ENCODE assay signal across 9 mouse cellular contexts in the genomic region with DNA sequence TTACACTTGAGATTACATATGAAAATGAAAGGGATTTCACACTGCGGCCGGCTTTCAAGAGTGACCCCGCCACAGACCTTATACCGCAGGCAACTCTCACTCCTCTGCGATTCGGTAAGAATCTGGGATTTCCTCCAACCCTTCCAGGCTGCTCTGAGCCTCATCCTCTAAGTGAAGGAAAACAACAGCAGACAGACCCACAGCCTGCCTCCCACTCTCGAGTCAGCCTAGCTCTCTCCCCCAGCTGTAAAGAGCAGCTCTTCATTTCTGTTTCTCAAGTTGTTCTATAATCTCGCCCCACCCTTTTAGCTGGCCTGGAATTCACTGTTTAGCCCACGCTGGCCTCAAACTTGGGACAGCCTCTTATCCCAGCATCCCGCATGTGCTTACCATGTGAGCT. TPM values are rescaled to one million over a fixed set of nuclear protein-coding genes. Genes with fewer than 3 reads are reported as not detected.
DNase-seq lines count a peak whose midpoint lies in the region; ATAC-seq lines count a peak whose summit lies in the region.
"Had no signal": no experiment of that assay in that cellular context is flagged by ENCODE, and none has a peak within 500 bp of the region (broad histone marks: within the 10 kb centered on the region; RNA-seq: fewer than 3 reads in every experiment).

No protein-coding gene starts in this region.

- no peak overlapping the region for H3K4me3 ChIP-seq in heart, embryonic 12.5 days

- no peaks in the 10 kb centered on the region for H3K36me3 ChIP-seq in heart, embryonic 12.5 days

- intact Hi-C loops in left cerebral cortex, postnatal 25 days (cut with DNase I) = no loop called here

- peak overlapping the region; percentile 4; the same call in 1 of the 2 replicates for H3K27ac ChIP-seq in heart, embryonic 12.5 days (ENCODE audit: poor library complexity, severe bottlenecking)

- peaks cover 64% of the 10 kb centered on the region for H3K4me1 ChIP-seq in heart, embryonic 12.5 days (replicated peaks)

- no peak overlapping the region for H3K4me2 ChIP-seq in heart, embryonic 12.5 days

- H3K9me3 ChIP-seq in heart, embryonic 12.5 days (replicated peaks) = no peaks in the 10 kb centered on the region

- 0 out of 2 replicates have a peak, but pooled peaks cover 2% of the 10 kb centered on the region for H3K27me3 ChIP-seq in heart, embryonic 12.5 days (replicated peaks)

- H3K9ac ChIP-seq in heart, embryonic 12.5 days = no peak overlapping the region

- ATAC-seq in heart, embryonic 12.5 days (ENCODE audit: insufficient number of reproducible peaks, low FRiP score) = no peak
- ATAC-seq in CD4-positive, CD25-positive, alpha-beta regulatory T cell, adult 4 months = no peak
- ATAC-seq: inflammation-experienced regulatory T-cells, adult 6 months had no signal

- no peak for DNase-seq in heart, adult 9 months (ENCODE audit: low spot score in 2 of 2)
- DNase-seq in ovary, adult 18-20 months (ENCODE audit: low spot score) = peak; percentile 48
- no peak for DNase-seq in ovary, postnatal 14 days (ENCODE audit: low spot score)
- peak; percentile 58 to 95 for DNase-seq in left cerebral cortex, postnatal 25 days (ENCODE audit: low spot score in 2 of 2)
- DNase-seq in embryo, embryonic 11 days = no peak
- DNase-seq: liver had no signal

- 59% methylated on average over 10 of the region's 10 CpGs for WGBS in heart, embryonic 12.5 days

RNA-seq across cellular contexts. Expression of a gene that starts 7.4 kb away (rescaled TPM):
- 3.9 and 4.0 TPM in 2 replicates for polyA plus RNA-seq in heart, embryonic 12.5 days (2016; fragmentation: Nextera tagmentation; extraction: Ambion mirVana)
- total RNA-seq in left cerebral cortex, postnatal 25 days (2021) = 10 to 100 TPM; 40.4 to 42.2 TPM
- polyA plus RNA-seq in CD4-positive, CD25-positive, alpha-beta regulatory T cell, adult 4 months (2017; shearing (Covaris generic)) = 1 to 10 TPM; 4.4 to 5.6 TPM

RNA-seq across cellular contexts. Expression of a gene that starts 8.2 kb away (rescaled TPM):
- 77.9 and 81.6 TPM in 2 replicates for polyA plus RNA-seq in heart, embryonic 12.5 days (2016; fragmentation: Nextera tagmentation; extraction: Ambion mirVana)
- total RNA-seq in left cerebral cortex, postnatal 25 days (2021) = 10 to 100 TPM; 70.9 to 76.9 TPM
- polyA plus RNA-seq in CD4-positive, CD25-positive, alpha-beta regulatory T cell, adult 4 months (2017; shearing (Covaris generic)) = 10 to 100 TPM; 26.3 to 30.7 TPM

Comparison
In these comparisons a context has a peak if more than half of its experiments do, and no peak if none do; other contexts are left out.
1. DNase-seq: peak in ovary, adult 18-20 months (single experiment) and left cerebral cortex, postnatal 25 days (2 of 2); none in heart, adult 9 months (0 of 2), ovary, postnatal 14 days (single experiment) and embryo, embryonic 11 days (single experiment).